Mouse (Mus musculus) myocyte (in vitro differentiated cells): ENCODE results near the gene Prkra. TPM values are rescaled to one million over a fixed set of nuclear protein-coding genes. Genes with fewer than 3 reads are reported as not detected.
A peak's percentile ranks its signal among the peaks of the same experiment; 100 is the strongest.

Source experiments
- H3K27me3 ChIP-seq: one replicate; pipeline ENCODE4 v1.6.1; 2011; ENCODE audit not compliant: control insufficient read depth, insufficient read depth, insufficient read length
- H3K36me3 ChIP-seq: one replicate; pipeline ENCODE4 v1.6.1; 2011; ENCODE audit not compliant: control insufficient read depth, insufficient read depth
- H3K4me2 ChIP-seq: one replicate; pipeline ENCODE4 v1.6.1; 2011; ENCODE audit warnings: low read depth, control low read depth
- H3K4me3 ChIP-seq: one replicate; pipeline ENCODE4 v1.5.1; 2011; ENCODE audit warnings: mild to moderate bottlenecking, control low read depth, moderate library complexity
- H3K79me2 ChIP-seq: one replicate; pipeline ENCODE4 v1.6.1; 2011; ENCODE audit not compliant: control insufficient read depth, insufficient read depth
- H3ac ChIP-seq: one replicate; pipeline ENCODE4 v1.6.1; 2011; ENCODE audit not compliant: control insufficient read depth, insufficient read length
- CEBPB ChIP-seq: IDR thresholded peaks from 2 replicates; pipeline ENCODE4 v1.6.1; 2011; ENCODE audit warnings: mild to moderate bottlenecking, moderate library complexity; ENCODE audit not compliant: poor library complexity, insufficient read depth, severe bottlenecking
- E2F4 ChIP-seq: IDR thresholded peaks from one replicate; pipeline ENCODE4 v1.6.1; 2011; ENCODE audit warnings: mild to moderate bottlenecking, control low read depth, moderate library complexity; ENCODE audit not compliant: insufficient read depth
- MAX ChIP-seq: IDR thresholded peaks from one replicate; pipeline ENCODE4 v1.6.1; 2011; ENCODE audit warnings: low read depth, mild to moderate bottlenecking, control low read depth
- MYOD1 ChIP-seq, 3 experiments: IDR thresholded peaks; one replicate each; pipeline ENCODE4 v1.6.1; 2011; ENCODE audit warnings: control low read depth in 2 of 3, low read depth in 2 of 3, mild to moderate bottlenecking in 2 of 3, moderate library complexity in 1 of 3; ENCODE audit not compliant: insufficient read length in 2 of 3, control insufficient read depth in 1 of 3
- MYOG ChIP-seq, 3 experiments: IDR thresholded peaks; one replicate each; pipeline ENCODE4 v1.6.1; 2011; ENCODE audit warnings: control low read depth in 2 of 3, low read depth in 2 of 3, mild to moderate bottlenecking in 2 of 3; ENCODE audit not compliant: insufficient read length in 2 of 3, control insufficient read depth in 1 of 3, insufficient read depth in 1 of 3
- POLR2A ChIP-seq: IDR thresholded peaks from one replicate; pipeline ENCODE4 v1.6.1; 2011; ENCODE audit warnings: low read depth, mild to moderate bottlenecking, control low read depth, moderate library complexity; ENCODE audit not compliant: insufficient read length
- POLR2AphosphoS2 ChIP-seq: IDR thresholded peaks from one replicate; pipeline ENCODE4 v1.6.1; 2011; ENCODE audit warnings: low read depth, control low read depth; ENCODE audit not compliant: insufficient read length
- REST ChIP-seq: IDR thresholded peaks from one replicate; pipeline ENCODE4 v1.6.1; 2011; ENCODE audit warnings: mild to moderate bottlenecking, control low read depth, moderate library complexity; ENCODE audit not compliant: insufficient read depth, insufficient read length
- SRF ChIP-seq: IDR thresholded peaks from one replicate; pipeline ENCODE4 v1.6.1; 2011; ENCODE audit warnings: low read depth; ENCODE audit not compliant: control insufficient read depth, insufficient read length
- TCF12 ChIP-seq: IDR thresholded peaks from one replicate; pipeline ENCODE4 v1.6.1; 2011; ENCODE audit warnings: mild to moderate bottlenecking, control low read depth; ENCODE audit not compliant: poor library complexity, insufficient read depth, severe bottlenecking
- TCF3 ChIP-seq: IDR thresholded peaks from one replicate; pipeline ENCODE4 v1.6.1; 2011; ENCODE audit warnings: low read depth, control low read depth; ENCODE audit not compliant: insufficient read length
- USF1 ChIP-seq: IDR thresholded peaks from one replicate; pipeline ENCODE4 v1.6.1; 2011; ENCODE audit warnings: low read depth, mild to moderate bottlenecking, control low read depth, moderate library complexity
- polyA plus RNA-seq: library from polyadenylated mRNA; unstranded; fragments of >200 nt; fragmentation: generic; extraction: Trizol; gene quantifications from one replicate; pipeline ENCODE4 v1.2.1, GENCODE M21; 2012; ENCODE audit warnings: missing spikeins

Gene Prkra
- polyA plus RNA-seq, 1 experiment, result 15.3 TPM

DNA sequence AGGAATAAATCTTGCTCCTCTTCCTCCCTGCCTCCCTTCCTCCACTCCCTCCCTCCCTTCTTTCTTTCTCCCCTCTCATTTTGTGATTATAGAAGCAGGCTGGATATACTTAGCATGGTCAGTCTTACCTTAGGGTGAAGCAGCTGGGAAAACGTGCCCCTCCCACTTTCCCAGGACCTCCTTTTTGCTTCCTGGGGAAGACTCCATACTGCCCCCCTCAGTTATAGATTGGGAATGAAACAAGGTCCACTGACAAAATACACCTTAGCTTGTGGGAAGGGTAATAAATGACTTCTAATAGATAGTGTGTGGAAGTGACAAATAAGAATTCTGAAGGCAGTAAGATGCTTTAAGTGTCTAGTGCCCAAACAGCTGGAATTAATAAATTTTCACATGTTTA is 8.2 kb upstream of the Prkra start:
- no peak overlapping the region for H3K4me3 ChIP-seq
- H3K4me2 ChIP-seq, result no peak overlapping the region
- no peaks in the 10 kb centered on the region for H3K79me2 ChIP-seq
- TF ChIP-seq SRF (no peak), POLR2AphosphoS2 (no peak)
- no peaks in the 10 kb centered on the region for H3K27me3 ChIP-seq
- no peaks in the 10 kb centered on the region for H3K36me3 ChIP-seq
- no peak overlapping the region for H3ac ChIP-seq

DNA sequence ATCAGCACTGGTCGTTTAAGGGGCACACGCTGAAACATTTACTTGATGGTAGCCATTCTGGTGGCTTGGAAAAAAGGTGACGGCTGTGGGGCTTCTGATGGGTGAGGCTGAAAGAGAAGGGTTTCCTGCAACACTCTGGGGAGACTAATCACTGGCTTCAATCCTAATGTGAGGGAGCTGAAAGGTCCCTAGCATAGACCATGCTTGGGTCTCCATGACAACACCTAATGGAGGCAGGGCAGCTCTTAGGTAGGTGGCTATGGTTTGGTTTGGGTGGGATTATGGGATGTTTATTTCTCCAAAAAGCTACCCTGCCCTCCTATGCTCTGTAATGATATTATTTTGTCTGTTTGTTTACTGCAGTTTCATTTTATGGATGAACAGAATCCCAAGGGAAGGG is 7.6 kb upstream of the Prkra start:
- TF ChIP-seq MAX (no peak), USF1 (no peak), TCF12 (no peak), CEBPB (no peak), MYOG (IDR thresholded peaks at IDR 0.05; ENCODE audit: control insufficient read depth in 1 of 3, insufficient read depth in 1 of 3, insufficient read length in 2 of 3, low read depth in 2 of 3) (no peak), TCF3 (no peak), POLR2AphosphoS2 (no peak), POLR2A (no peak), E2F4 (no peak), SRF (no peak), MYOD1 (IDR thresholded peaks at IDR 0.05; ENCODE audit: control insufficient read depth in 1 of 3, insufficient read length in 2 of 3, low read depth in 2 of 3) (no peak), REST (no peak)
- Histone ChIP-seq H3K4me3 (no peak overlapping the region), H3ac (no peak overlapping the region), H3K27me3 (no peaks in the 10 kb centered on the region), H3K79me2 (no peaks in the 10 kb centered on the region), H3K36me3 (no peaks in the 10 kb centered on the region), H3K4me2 (no peak overlapping the region)

DNA sequence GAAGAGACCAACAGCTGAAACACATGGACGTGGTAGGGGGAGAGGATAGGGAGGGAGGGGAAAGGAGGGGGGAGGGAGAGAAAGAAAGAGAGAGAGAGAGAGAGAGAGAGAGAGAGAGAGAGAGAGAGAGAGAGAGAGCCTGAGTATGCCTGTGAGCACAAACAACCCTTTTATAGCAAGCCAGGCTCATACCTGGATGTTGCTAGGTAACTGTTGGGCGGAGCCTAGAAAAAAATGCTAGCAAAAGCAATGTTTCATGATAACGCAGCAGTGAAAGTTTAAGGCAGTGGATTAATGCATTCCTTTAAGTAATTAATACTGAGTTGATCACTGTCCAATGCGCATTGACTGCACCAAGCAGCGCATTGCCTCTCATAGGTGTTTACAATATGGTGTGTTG is 6.8 kb upstream of the Prkra start:
- no peaks in the 10 kb centered on the region for H3K79me2 ChIP-seq
- no peak overlapping the region for H3K4me2 ChIP-seq
- no peak for TF ChIP-seq MYOD1 (IDR thresholded peaks at IDR 0.05; ENCODE audit: control insufficient read depth in 1 of 3, insufficient read length in 2 of 3, low read depth in 2 of 3)
- no peak for TF ChIP-seq TCF3
- no peak for TF ChIP-seq TCF12
- TF ChIP-seq POLR2A, result no peak
- TF ChIP-seq REST, result no peak
- no peak for TF ChIP-seq SRF
- TF ChIP-seq MAX, result no peak
- TF ChIP-seq E2F4, result no peak
- H3K27me3 ChIP-seq, result no peaks in the 10 kb centered on the region
- H3K36me3 ChIP-seq, result no peaks in the 10 kb centered on the region
- H3ac ChIP-seq, result no peak overlapping the region
- H3K4me3 ChIP-seq, result no peak overlapping the region

DNA sequence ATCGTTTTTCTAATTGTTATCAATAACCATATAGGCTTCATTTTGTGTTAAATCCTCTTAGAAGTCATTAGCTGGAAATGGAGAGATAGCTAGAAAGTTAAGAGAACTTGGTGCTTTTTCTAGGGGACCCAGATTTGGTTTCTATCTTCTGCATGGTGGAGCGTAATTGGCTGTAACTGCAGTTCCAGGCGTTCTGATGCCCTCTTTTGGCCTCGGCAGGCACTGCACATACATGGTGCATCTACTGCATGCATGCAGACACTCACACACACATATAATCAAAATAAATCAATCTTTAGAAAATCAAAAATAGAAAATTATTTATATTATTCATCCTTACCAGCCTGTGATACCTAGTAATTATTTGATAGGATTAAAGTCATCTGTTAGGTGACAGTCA is 5.3 kb upstream of the Prkra start:
- no peak overlapping the region for H3K4me3 ChIP-seq
- H3K27me3 ChIP-seq, result no peaks in the 10 kb centered on the region
- TF ChIP-seq MYOG (IDR thresholded peaks at IDR 0.05; ENCODE audit: control insufficient read depth in 1 of 3, insufficient read depth in 1 of 3, insufficient read length in 2 of 3, low read depth in 2 of 3), result no peak
- no peak for TF ChIP-seq MYOD1 (IDR thresholded peaks at IDR 0.05; ENCODE audit: control insufficient read depth in 1 of 3, insufficient read length in 2 of 3, low read depth in 2 of 3)
- no peak for TF ChIP-seq TCF3
- no peak for TF ChIP-seq E2F4
- no peak for TF ChIP-seq POLR2A
- TF ChIP-seq CEBPB, result no peak
- TF ChIP-seq SRF, result no peak
- H3K4me2 ChIP-seq, result no peak overlapping the region
- no peak overlapping the region for H3ac ChIP-seq
- H3K79me2 ChIP-seq, result no peaks in the 10 kb centered on the region
- no peaks in the 10 kb centered on the region for H3K36me3 ChIP-seq

DNA sequence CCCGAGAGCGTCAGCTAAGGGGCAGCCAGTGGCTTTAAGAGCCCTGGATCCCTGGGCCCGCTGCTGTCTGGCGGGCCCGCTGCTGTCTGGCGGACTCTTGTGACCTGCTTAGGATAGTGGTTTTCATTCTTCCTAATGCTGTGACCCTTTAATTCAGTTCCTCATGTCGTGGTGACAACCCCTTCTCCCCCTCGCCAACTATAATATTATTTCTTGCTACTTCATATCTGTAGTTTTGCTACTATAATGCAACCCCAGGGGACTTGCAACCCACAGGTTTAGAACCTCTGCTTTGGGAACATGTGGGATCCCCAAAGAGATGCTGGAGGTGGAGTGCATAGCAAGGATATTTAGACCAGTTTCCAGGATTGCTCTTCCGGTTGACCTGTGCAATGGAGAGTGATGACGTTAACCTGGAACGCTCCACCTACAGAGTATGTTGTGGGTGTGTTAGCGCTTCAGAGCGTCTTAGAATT is 889 bp upstream of the Prkra start:
- Histone ChIP-seq H3K79me2 (no peaks in the 10 kb centered on the region), H3ac (no peak overlapping the region), H3K4me2 (peak overlapping the region; percentile 87), H3K27me3 (no peaks in the 10 kb centered on the region), H3K4me3 (peak overlapping the region; percentile 38), H3K36me3 (no peaks in the 10 kb centered on the region)
- no peak for TF ChIP-seq MAX
- TF ChIP-seq TCF3, result no peak
- TF ChIP-seq REST, result no peak
- TF ChIP-seq POLR2A, result no peak
- no peak for TF ChIP-seq CEBPB
- TF ChIP-seq USF1, result no peak
- TF ChIP-seq TCF12, result no peak
- no peak for TF ChIP-seq E2F4
- no peak for TF ChIP-seq SRF
- TF ChIP-seq POLR2AphosphoS2, result no peak
- TF ChIP-seq MYOG (IDR thresholded peaks at IDR 0.05; ENCODE audit: control insufficient read depth in 1 of 3, insufficient read depth in 1 of 3, insufficient read length in 2 of 3, low read depth in 2 of 3), result no peak
- no peak for TF ChIP-seq MYOD1 (IDR thresholded peaks at IDR 0.05; ENCODE audit: control insufficient read depth in 1 of 3, insufficient read length in 2 of 3, low read depth in 2 of 3)
